Mouse (Mus musculus) C2C12 (cell line): ENCODE data around the gene Zfp607b. TPM values are rescaled to one million over a fixed set of nuclear protein-coding genes. Genes with fewer than 3 reads are reported as not detected.
A peak's percentile ranks its signal among the peaks of the same experiment; 100 is the strongest.

Experiments used
- H3K27me3 ChIP-seq: one replicate; pipeline ENCODE4 v1.6.1; 2011; ENCODE audit not compliant: control insufficient read depth, insufficient read depth, insufficient read length
- H3K36me3 ChIP-seq: one replicate; pipeline ENCODE4 v1.6.1; 2011; ENCODE audit not compliant: control insufficient read depth, insufficient read depth
- H3K4me3 ChIP-seq: one replicate; pipeline ENCODE4 v1.5.1; 2011; ENCODE audit warnings: mild to moderate bottlenecking, control low read depth; ENCODE audit not compliant: poor library complexity, insufficient read depth, severe bottlenecking
- H3K79me2 ChIP-seq: one replicate; pipeline ENCODE4 v1.6.1; 2011; ENCODE audit not compliant: control insufficient read depth, insufficient read depth
- H3K79me3 ChIP-seq: one replicate; pipeline ENCODE4 v1.6.1; 2011; ENCODE audit warnings: low read depth, control low read depth
- H3ac ChIP-seq: one replicate; pipeline ENCODE3; 2011; ENCODE audit warnings: low read depth; ENCODE audit not compliant: control insufficient read depth, insufficient read length
- CEBPB ChIP-seq: IDR thresholded peaks from one replicate; pipeline ENCODE4 v1.6.1; 2011; ENCODE audit warnings: low read depth, mild to moderate bottlenecking, control low read depth, moderate library complexity
- CTCF ChIP-seq: IDR thresholded peaks from one replicate; pipeline ENCODE4 v1.5.1; 2011; ENCODE audit not compliant: control insufficient read depth, insufficient read depth, insufficient read length
- FOSL1 ChIP-seq: IDR thresholded peaks from one replicate; pipeline ENCODE4 v1.8.0; 2011; ENCODE audit warnings: mild to moderate bottlenecking, low read length; ENCODE audit not compliant: poor library complexity, insufficient read depth, severe bottlenecking
- MAX ChIP-seq: IDR thresholded peaks from one replicate; pipeline ENCODE4 v1.6.1; 2011; ENCODE audit warnings: mild to moderate bottlenecking, control low read depth
- MYOD1 ChIP-seq: IDR thresholded peaks from one replicate; pipeline ENCODE4 v1.6.1; 2011; ENCODE audit warnings: low read depth; ENCODE audit not compliant: control insufficient read depth, insufficient read length
- MYOG ChIP-seq: IDR thresholded peaks from one replicate; pipeline ENCODE4 v1.6.1; 2011; ENCODE audit not compliant: control insufficient read depth, insufficient read length; ENCODE audit errors: extremely low read depth
- USF1 ChIP-seq: IDR thresholded peaks from one replicate; pipeline ENCODE4 v1.6.1; 2011; ENCODE audit warnings: low read depth, mild to moderate bottlenecking, control low read depth, moderate library complexity
- polyA plus RNA-seq: library from polyadenylated mRNA; unstranded; fragments of >200 nt; fragmentation: generic; extraction: Trizol; gene quantifications from one replicate; pipeline ENCODE4 v1.2.1, GENCODE M21; 2012; ENCODE audit warnings: missing spikeins

The Zfp607b gene
- polyA plus RNA-seq, 1 experiment, result 0.75 TPM

GRCm38 (mm10) chr7:27657824-27658395 is 31.2 kb upstream of the Zfp607b start:
- TF ChIP-seq MAX, result no peak
- no peak for TF ChIP-seq USF1
- TF ChIP-seq CEBPB, result no peak
- TF ChIP-seq FOSL1, result no peak
- no peaks in the 10 kb centered on the region for H3K79me2 ChIP-seq
- H3K27me3 ChIP-seq, result peaks cover 10% of the 10 kb centered on the region
- no peak overlapping the region for H3K4me3 ChIP-seq
- H3ac ChIP-seq, result no peak overlapping the region
- no peaks in the 10 kb centered on the region for H3K36me3 ChIP-seq
- H3K79me3 ChIP-seq, result no peaks in the 10 kb centered on the region

- Histone ChIP-seq H3K4me3 (no peak overlapping the region), H3K79me2 (no peaks in the 10 kb centered on the region), H3ac (no peak overlapping the region), H3K79me3 (no peaks in the 10 kb centered on the region), H3K36me3 (no peaks in the 10 kb centered on the region), H3K27me3 (peaks cover 6% of the 10 kb centered on the region)
- TF ChIP-seq MYOG (no peak), CEBPB (no peak), MAX (no peak), MYOD1 (no peak)
Observed at GRCm38 (mm10) chr7:27658712-27659663, 30.2 kb upstream of the Zfp607b start.

- no peak overlapping the region for H3ac ChIP-seq
- TF ChIP-seq FOSL1 (no peak), CEBPB (no peak), USF1 (no peak), MAX (no peak), CTCF (no peak), MYOG (no peak), MYOD1 (no peak)
- H3K27me3 ChIP-seq, result no peaks in the 10 kb centered on the region
- no peaks in the 10 kb centered on the region for H3K79me3 ChIP-seq
- H3K79me2 ChIP-seq, result no peaks in the 10 kb centered on the region
- no peaks in the 10 kb centered on the region for H3K36me3 ChIP-seq
- no peak overlapping the region for H3K4me3 ChIP-seq
Observed at GRCm38 (mm10) chr7:27662038-27662437, 27.1 kb upstream of the Zfp607b start.

- peak overlapping the region; percentile 49 for H3ac ChIP-seq
- no peak for TF ChIP-seq FOSL1
- no peak for TF ChIP-seq CEBPB
- TF ChIP-seq USF1, result no peak
- H3K79me3 ChIP-seq, result peaks cover 2% of the 10 kb centered on the region
- no peaks in the 10 kb centered on the region for H3K36me3 ChIP-seq
- H3K4me3 ChIP-seq, result peak overlapping the region; percentile 53
- H3K27me3 ChIP-seq, result no peaks in the 10 kb centered on the region
- H3K79me2 ChIP-seq, result peaks cover 19% of the 10 kb centered on the region
Observed at GRCm38 (mm10) chr7:27673064-27673574, 16.0 kb upstream of the Zfp607b start.

- peaks cover 19% of the 10 kb centered on the region for H3K79me2 ChIP-seq
- peak overlapping the region; percentile 53 for H3K4me3 ChIP-seq
- H3K36me3 ChIP-seq, result no peaks in the 10 kb centered on the region
- no peaks in the 10 kb centered on the region for H3K27me3 ChIP-seq
- peaks cover 2% of the 10 kb centered on the region for H3K79me3 ChIP-seq
- TF ChIP-seq MYOG, result no peak
- no peak for TF ChIP-seq FOSL1
- TF ChIP-seq CTCF, result no peak
- TF ChIP-seq CEBPB, result no peak
- no peak for TF ChIP-seq USF1
- TF ChIP-seq MAX, result no peak
- no peak for TF ChIP-seq MYOD1
- peak overlapping the region; percentile 49 for H3ac ChIP-seq
Observed at GRCm38 (mm10) chr7:27673575-27674131, 15.5 kb upstream of the Zfp607b start.

- TF ChIP-seq MYOD1 (no peak), CTCF (no peak), USF1 (no peak), MYOG (no peak), MAX (no peak), FOSL1 (no peak), CEBPB (no peak)
- Histone ChIP-seq H3K79me3 (peaks cover 2% of the 10 kb centered on the region), H3K27me3 (no peaks in the 10 kb centered on the region), H3K36me3 (no peaks in the 10 kb centered on the region), H3ac (peak overlapping the region; percentile 49), H3K4me3 (peak overlapping the region; percentile 53), H3K79me2 (peaks cover 19% of the 10 kb centered on the region)
Observed at GRCm38 (mm10) chr7:27674195-27674521, 15.0 kb upstream of the Zfp607b start.
